Mouse (Mus musculus) liver, postnatal 0 days (tissue): ENCODE measurements around the gene Zap70.

Experiments
- CTCF ChIP-seq: sonication (generic); IDR thresholded peaks from 2 replicates; pipeline ENCODE4 v1.5.1; 2016; ENCODE audit warnings: antibody characterized with exemption, low read depth
- EP300 ChIP-seq: IDR thresholded peaks from 2 replicates; pipeline ENCODE4 v1.6.1; 2016; ENCODE audit warnings: antibody characterized with exemption, low read depth, mild to moderate bottlenecking

DNA sequence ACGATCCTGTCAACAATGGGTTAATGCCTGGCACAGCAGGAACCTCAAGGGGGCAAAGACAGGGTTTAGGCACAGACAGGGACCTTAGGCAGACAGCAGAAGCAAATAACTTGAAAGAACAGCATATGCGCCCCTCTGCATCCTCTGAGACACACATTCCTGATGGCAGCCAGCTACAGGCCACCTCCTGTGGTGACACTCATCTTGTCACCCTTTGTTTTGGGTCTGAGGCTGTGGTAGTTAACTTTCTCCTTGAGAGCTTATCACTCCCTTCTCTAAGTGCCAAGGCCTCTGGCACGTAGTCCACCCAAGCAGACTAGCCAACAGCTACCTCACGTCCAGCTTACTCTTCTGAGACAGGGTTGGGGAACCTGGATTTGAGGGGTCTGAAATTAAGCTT, 15.9 kb upstream of the Zap70 start:
- no peak for TF ChIP-seq EP300
- no peak for TF ChIP-seq CTCF
